Mouse (Mus musculus) brown adipose tissue, adult 24 weeks (tissue): ENCODE results near the gene Rps9. TPM values are rescaled to one million over a fixed set of nuclear protein-coding genes. Genes with fewer than 3 reads are reported as not detected.
"Not testable (repeated sequence)": the region's sequence is repeated elsewhere in the genome, so short reads cannot be mapped to it uniquely, and the experiment has no call there.

Source experiments
- H3K27ac ChIP-seq: fragments of 200-500 bp; replicated peaks from 2 replicates; pipeline ENCODE4 v1.5.1; 2012; ENCODE audit warnings: low read depth, mild to moderate bottlenecking, low read length
- H3K4me1 ChIP-seq: fragments of 200-500 bp; 2 replicates; pipeline ENCODE4 v1.6.1; 2012; ENCODE audit warnings: low read length, mixed read lengths; ENCODE audit not compliant: control insufficient read depth, insufficient read depth, insufficient read length
- H3K4me3 ChIP-seq: fragments of 200-500 bp; 2 replicates; pipeline ENCODE4 v1.5.1; 2012; ENCODE audit warnings: low read depth, mild to moderate bottlenecking, low read length, moderate library complexity; ENCODE audit not compliant: insufficient read depth
- polyA plus RNA-seq: library from polyadenylated mRNA; stranded (reverse); fragments of >200 nt; gene quantifications from 2 replicates; pipeline ENCODE4 v1.2.4, GENCODE M21; 2012; ENCODE audit not compliant: missing spikeins, insufficient read depth, insufficient read length

Rps9 gene
- polyA plus RNA-seq, 1 experiment, result 727 TPM

DNA sequence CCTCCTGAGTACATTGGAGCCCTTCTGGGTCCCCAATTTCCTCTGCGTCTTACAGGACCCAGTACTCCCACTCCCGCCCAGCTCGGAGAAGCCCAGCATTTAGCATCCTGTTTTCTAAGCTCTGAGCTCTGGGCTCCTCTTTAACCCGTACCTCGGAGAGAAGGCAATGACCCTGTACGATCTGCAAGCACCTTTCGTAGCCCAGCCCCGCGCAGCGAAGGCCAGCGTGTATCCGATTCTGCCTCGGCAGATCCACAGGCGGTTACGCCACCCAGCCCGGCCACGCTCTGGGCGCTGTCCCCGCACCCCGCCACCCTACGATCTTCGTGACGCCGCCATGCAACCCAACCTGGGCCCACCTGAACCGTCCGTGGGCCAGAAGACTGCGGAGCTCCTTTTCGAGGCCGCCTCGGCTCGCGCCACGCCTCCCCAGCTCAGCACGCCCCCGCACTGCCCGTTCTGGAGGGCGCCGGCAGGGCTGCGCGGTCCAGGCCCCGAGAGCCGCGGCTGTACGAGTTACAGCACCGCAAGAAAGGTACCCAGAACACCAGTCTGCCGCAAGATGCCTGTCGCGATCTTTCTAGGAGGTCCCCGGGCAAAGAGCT, 11.3 kb upstream of the Rps9 start, which contains the start of gene Tsen34:
Gene Tsen34 (plus strand): TSS at position 482 of the 605 bp plus-strand sequence.
- H3K4me3 ChIP-seq, result peak within 1 kb of the TSS; percentile 72
- H3K4me1 ChIP-seq, result no peaks in the 10 kb centered on the region

DNA sequence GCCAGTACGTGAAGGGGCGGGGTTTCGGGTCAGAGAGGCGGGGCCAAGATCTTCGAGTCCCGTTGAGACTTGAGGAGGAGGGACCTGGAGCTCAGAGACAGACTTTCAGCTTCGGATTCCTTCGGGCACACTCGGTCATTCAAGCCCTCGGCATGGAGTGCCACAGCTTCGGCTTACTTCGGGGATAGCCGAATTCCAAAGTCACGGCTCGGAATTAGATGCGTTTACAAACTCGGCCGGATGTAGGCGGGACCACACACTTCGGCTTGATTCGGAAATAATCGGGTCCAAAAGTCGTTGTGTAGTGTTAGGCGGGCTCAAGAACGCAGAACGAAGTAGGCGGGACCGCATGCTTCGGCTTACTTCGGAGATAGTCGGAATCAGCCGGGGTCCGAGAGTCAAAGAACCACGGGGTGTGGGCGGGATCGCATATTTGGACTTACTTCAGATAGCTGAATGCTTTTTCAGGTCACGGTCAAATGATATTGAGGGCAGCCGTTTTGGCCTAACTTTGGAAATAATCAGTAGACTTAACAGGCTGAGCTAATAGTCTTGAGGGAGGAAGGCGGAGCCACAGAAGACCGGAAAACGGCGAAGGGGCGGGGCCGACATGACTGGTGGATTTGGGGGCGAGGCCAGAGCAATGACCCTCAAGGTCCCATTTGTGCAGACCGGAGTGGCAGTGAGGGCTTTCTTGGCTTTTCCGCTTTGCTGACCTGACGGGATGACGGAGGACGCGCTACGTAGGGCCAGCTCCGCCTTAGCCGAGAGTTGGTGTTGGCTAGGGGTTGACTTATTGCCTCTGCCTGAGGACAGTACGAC, 10.6 kb upstream of the Rps9 start, which contains the start of gene Mboat7:
Gene Mboat7 (minus strand): TSS at position 537 of the 822 bp plus-strand sequence.
- H3K4me3 ChIP-seq, result peak within 1 kb of the TSS; percentile 72
- no peaks in the 10 kb centered on the region for H3K4me1 ChIP-seq
- peak within 1 kb of the TSS; percentile 92 for H3K27ac ChIP-seq

More for the DNA sequence above, 11.3 kb upstream of the Rps9 start, which contains the start of gene Tsen34:
- H3K27ac ChIP-seq, result peak within 1 kb of the TSS; percentile 92

DNA sequence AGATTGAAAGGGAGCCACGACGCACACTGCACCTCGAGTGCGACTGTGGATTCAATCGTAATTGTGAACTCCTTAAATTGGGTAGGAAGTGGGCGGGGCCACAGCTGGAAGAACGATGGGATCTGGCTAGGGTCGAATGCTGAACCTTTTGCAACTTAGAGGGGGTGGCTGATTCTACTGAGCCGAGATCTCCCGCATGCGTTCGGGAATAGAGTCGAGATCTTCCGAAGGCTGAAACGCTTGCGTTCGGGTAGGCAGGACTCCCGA, 10.1 kb upstream of the Rps9 start:
- Histone ChIP-seq H3K27ac (peak overlapping the region; percentile 92), H3K4me3 (peak overlapping the region; percentile 72), H3K4me1 (no peaks in the 10 kb centered on the region)

DNA sequence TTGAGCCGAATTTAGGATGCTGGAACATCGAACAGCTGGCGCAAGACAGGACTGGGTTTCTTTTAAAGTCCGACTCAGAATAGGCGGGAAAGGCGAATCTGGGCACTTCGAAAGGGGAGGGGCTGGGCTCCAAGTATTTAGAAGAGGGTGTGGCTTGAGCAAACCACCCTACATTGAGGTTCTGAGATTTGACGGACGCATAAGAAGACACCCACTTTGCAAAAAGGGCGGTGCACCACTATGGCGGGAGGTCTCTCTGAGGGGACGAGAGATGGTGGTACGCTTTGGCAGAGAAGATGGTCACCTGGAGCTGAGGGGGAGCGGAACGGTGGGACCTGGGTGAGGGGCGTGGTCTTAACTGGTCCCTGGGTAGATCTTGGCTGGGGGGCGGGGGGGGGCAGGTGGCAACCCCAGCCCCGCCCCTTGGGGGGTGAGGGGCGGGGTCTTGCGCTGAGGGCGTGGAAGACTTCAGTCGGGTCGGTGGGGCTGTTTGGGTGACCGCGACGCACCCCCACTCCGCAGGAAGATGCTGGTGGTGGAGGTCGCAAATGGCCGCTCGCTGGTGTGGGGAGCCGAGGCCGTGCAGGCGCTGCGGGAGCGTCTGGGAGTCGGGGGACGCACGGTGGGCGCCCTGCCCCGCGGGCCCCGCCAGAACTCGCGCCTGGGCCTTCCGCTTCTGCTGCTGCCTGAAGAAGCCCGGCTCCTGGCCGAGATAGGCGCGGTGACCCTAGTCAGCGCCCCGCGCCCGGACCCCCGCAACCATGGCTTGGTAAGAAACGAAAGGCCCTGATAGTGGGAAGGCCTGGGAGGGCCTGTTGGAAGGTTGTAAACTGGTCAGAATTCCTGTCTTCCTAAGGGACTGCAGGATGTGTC, 9.5 kb upstream of the Rps9 start:
- Histone ChIP-seq H3K27ac (peak overlapping the region; percentile 92), H3K4me1 (no peaks in the 10 kb centered on the region), H3K4me3 (peak overlapping the region; percentile 72)

DNA sequence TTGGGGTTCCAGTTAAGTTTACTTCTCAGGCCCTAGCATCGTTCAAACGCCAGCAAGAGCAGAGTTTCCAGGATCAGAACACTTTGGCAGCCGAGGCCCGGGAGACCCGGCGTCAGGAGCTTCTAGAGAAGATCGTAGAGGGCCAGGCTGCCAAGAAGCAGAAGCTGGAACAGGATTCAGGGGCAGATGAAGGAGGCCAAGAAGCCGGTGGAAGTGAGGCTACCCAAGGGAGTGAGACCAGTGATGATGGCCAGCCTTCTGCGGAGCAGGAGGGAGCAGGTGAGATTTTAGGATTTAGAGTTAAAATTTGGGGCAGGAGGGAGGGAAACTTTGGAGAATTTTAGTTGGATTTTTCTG, 8.9 kb upstream of the Rps9 start:
- H3K4me3 ChIP-seq, result peak overlapping the region; percentile 72
- not testable (repeated sequence) for H3K4me1 ChIP-seq, H3K27ac ChIP-seq

DNA sequence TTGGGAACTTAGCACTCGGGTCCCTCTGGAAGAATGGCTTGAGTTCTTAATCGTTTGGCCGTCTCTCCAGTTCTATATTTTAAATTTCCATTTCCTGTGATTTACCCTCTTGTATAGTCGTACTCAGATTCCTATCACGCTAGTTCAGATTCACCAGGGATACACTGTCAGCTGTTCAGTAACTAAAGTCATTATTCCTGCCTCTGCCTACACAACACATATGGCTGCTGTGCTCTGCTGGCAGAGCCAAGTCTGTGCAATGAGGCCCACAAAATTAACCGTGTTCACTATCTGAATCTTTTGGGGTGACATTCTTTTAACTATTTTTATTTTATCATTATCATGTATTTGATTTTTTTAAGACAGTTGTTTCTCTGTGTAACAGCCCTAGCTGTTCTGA, 5.3 kb upstream of the Rps9 start:
- Histone ChIP-seq H3K4me3 (no peak overlapping the region), H3K4me1 (no peaks in the 10 kb centered on the region), H3K27ac (no peak overlapping the region)

DNA sequence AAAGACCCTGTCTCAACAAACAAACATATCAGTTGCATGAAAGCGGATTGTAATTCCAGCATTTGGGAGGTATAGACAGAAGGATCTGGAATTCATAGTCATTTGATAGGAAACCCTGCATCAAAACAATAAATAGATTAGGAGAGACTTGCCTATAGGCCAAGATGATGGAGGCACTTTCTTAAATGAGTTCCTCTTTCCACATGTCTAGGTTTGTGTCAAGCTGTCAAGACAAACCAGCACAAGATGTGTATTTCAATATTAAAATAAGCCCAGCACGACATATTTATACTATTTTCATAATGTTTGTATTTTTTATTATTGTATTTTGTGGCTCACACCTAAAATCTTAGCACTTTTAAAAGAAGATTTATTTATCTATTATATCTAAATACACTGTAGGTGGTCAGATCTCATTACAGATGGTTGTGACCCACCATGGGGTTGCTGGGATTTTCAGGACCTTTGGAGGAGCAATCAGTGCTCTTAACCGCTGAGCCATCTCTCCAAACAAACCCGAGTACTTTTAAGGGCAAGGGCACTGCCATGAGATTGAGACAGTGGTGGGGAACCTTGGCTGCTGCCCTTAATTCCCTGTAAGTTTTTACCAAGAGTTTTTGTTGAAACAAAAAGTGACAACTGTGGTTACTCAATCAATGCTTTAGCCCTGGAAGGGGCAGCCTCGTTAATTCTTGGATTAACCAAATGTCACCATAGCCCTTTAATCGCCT, 480 bp upstream of the Rps9 start:
- H3K4me3 ChIP-seq, result peak overlapping the region; percentile 50
- no peaks in the 10 kb centered on the region; the same call in 1 of the 2 replicates for H3K4me1 ChIP-seq

DNA sequence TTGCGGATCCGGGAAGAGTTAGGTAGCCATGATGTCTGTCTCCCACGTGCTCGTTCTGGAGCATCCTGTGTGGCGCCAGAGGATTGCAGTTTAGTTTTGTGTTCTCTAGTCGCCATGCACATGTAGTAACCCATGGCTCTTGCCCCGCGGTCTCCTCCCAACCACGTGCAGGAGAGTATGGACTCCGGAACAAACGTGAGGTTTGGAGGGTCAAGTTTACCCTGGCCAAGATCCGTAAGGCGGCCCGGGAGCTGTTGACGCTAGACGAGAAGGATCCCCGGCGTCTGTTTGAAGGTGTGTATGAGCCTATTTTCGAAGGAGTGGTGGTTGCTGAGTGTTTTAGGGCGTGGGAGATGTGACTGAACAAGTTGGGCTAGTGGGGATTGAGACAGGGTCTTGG, 682 bp downstream of the Rps9 start:
- H3K4me1 ChIP-seq, result no peaks in the 10 kb centered on the region; the same call in none of the 2 replicates

More for the DNA sequence above, 480 bp upstream of the Rps9 start:
- peak overlapping the region; percentile 82 for H3K27ac ChIP-seq

DNA sequence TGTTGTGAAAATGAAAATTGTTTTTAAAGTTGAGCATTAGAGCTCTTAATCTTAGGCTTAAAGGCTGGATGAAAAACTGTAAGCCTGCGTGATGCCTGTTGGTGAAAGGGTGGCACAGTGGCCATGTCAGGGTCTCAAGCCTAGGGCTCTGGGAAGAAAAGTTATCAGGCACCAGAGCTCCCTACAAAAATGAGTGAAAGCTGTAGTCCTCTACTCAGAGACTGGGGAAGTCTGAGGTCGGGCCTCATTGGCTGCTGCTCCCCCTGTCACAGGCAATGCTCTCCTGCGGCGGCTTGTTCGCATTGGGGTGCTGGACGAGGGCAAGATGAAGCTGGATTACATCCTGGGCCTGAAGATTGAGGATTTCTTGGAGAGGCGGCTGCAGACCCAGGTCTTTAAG, 1.7 kb downstream of the Rps9 start:
- not testable (repeated sequence) for H3K4me1 ChIP-seq
- Histone ChIP-seq H3K4me3 (peak overlapping the region; percentile 51), H3K27ac (peak overlapping the region; percentile 44; the same call in 1 of the 2 replicates)

More for the DNA sequence above, 682 bp downstream of the Rps9 start:
- Histone ChIP-seq H3K4me3 (peak overlapping the region; percentile 91), H3K27ac (peak overlapping the region; percentile 95)

DNA sequence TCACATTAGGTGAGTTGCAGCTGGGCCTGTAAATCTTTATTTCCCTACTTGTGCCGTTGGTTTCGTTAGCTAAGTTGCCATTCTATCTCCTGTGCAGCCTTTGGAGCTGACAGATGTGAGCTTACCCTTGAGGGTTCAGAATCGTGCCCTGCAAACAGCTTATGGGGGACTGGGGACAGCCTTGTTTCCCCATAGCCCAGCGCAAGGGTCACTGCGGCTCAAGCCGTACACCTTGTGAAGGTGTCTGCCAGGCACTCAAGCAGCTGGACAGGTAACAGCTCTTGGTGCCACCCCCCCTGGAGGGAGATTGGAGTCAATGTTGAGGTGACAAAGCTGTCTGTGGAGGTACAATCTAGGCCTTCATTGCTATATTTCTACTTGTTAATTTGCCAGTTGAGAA, 2.1 kb downstream of the Rps9 start:
- H3K4me3 ChIP-seq, result peak overlapping the region; percentile 51
- peak overlapping the region; percentile 23; the same call in 1 of the 2 replicates for H3K27ac ChIP-seq

DNA sequence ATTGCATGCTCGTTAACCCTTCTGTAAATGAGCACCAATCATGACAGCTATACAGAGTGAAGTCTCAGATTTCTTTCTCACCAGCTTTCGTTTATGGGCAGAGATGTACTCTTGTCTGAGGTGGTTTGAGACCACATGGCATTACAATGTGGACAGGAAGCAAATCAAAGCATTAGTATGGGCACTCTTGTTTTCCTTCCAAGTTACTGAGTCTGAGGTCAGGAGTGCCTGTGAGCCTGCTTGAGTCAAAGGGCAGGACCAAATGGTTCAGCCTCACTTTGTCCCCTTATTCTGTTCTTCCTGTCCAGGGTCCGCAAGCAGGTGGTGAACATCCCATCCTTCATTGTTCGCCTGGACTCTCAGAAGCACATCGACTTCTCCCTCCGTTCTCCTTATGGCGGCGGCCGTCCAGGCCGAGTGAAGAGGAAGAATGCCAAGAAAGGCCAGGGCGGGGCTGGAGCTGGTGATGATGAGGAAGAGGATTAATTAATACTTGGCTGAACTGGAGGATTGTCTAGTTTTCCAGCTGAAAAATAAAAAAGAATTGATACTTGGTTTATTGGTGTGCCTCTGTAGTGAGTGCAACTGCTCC, 2.6 kb downstream of the Rps9 start:
- peak overlapping the region; percentile 51 for H3K4me3 ChIP-seq
- peak overlapping the region; percentile 23; the same call in 1 of the 2 replicates for H3K27ac ChIP-seq
- H3K4me1 ChIP-seq, result no peaks in the 10 kb centered on the region; the same call in none of the 2 replicates

More for the DNA sequence above, 2.1 kb downstream of the Rps9 start:
- H3K4me1 ChIP-seq, result no peaks in the 10 kb centered on the region; the same call in none of the 2 replicates

DNA sequence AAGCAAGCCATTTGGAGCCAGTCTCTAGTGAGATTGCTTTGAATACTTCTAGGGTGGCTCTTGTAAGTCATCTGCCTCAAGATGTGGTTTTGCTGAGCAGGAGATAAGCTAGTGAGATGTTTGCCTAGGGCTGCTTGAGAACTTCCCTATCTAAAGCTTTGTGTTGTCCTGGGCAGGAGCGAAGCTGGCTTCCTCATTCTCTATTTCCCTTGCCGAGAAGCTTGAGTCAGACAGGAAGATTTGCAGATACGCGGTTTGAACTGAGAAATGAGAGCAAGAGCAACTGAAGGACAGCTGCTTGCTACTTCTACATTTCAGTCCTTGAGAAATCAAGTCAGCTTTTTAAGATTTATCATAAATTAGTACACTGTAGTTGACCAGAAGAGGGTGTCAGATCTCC, 3.2 kb downstream of the Rps9 start:
- peaks cover under 1% of the 10 kb centered on the region for H3K4me1 ChIP-seq
- no peak overlapping the region for H3K4me3 ChIP-seq
- H3K27ac ChIP-seq, result 0 out of 2 replicates have a peak overlapping the region, but pooled peaks have one; percentile 17

DNA sequence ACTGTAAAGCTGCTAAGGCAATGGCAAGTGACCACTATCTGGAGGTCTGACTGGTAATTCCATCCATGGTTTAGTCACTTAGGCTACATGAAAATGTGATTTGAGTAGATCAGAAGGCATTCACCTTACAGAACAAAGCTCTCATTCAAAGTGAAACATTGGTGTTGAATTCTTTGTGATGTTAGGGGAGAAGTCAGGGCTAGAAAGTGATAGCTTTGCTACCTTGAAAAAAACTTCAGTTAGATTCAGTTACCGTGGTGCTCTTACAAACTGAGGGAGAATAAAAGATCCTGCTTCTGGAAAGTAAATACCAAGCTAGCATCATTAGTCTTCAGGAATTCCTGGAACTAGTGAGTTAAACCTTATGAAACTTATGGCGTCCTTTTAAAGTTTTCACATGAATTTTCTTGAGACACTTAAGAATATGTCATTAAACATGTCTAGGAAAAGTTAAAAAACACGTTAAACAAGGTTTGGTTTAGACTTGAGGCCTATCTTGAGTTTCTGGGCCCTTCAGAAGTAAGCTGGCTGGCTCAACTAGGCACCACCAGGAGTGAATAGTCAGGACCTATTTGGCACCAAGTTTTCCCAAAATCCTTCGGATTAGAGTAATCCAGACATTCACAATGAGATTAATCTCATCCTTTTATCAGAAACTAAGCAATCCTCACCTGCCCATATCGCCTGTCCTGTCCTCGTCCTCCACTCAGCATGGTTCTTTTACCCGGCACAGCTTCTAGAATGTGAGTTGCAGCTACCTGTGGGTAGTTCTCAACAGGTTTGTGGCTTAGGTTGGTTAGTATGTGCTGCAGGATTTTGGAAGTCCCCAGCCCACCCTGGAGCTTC, 4.0 kb downstream of the Rps9 start:
- Histone ChIP-seq H3K27ac (no peak overlapping the region), H3K4me1 (peaks cover 2% of the 10 kb centered on the region), H3K4me3 (no peak overlapping the region)
